Mouse (Mus musculus): ENCODE measurements around the gene Slc8b1. TPM values are rescaled to one million over a fixed set of nuclear protein-coding genes. Genes with fewer than 3 reads are reported as not detected.

Gene Slc8b1
- polyA plus RNA-seq, 1 experiment from 2014 or later: 12.1 TPM

DNA sequence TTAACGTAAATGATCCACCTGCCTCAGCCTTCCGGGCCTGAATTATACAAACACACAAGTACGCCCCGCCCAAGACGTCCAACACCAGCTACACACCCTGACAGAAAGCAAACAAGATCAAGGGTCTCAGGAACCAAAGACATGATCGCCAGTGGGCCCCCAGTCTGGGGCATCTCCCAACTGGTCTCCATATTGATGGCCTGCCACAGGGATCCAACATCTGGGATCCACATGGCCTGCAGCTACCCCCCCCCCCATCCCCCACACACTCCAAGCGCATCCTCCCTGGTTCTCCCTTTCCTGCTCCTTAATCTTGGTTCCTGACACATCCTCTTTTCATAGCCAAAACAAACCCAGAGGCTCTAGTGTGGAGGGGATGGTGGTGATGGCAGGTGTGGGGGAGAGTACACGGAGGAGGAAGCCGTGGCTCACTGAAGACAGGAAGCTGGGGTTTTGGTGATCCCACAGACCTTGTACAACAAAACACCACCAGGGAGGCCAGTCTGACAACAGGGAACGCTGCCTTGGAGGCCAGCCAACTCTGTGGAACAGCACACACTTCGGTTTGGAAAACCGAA lies 67.6 kb downstream of the Slc8b1 start:
- H3K4me1 ChIP-seq (ENCODE audit: insufficient read depth, low read depth, low read length): peaks cover 8% of the 10 kb centered on the region
- 0 out of 2 replicates have a peak overlapping the region, but pooled peaks have one; percentile 14 for H3K4me2 ChIP-seq (replicated peaks; ENCODE audit: low read depth, low read length)
- DNase-seq (ENCODE audit: low spot score) (peak; percentile 63), ATAC-seq (peak; percentile 46; the same call in 1 of the 2 replicates)
- no peaks in the 10 kb centered on the region for H3K9me3 ChIP-seq (ENCODE audit: low read length)
- WGBS: 26% methylated on average over 12 of the region's 12 CpGs
- H3K27ac ChIP-seq (ENCODE audit: low read length): 0 out of 2 replicates have a peak overlapping the region, but pooled peaks have one; percentile 32
- H3K36me3 ChIP-seq (ENCODE audit: insufficient read depth, low read length): no peaks in the 10 kb centered on the region
- no peak overlapping the region for H3K9ac ChIP-seq (replicated peaks; ENCODE audit: low read depth)
- TF ChIP-seq CTCF (IDR thresholded peaks at IDR 0.05) (no peak), EP300 (IDR thresholded peaks at IDR 0.05) (no peak)
- no peaks in the 10 kb centered on the region for H3K27me3 ChIP-seq (replicated peaks; ENCODE audit: insufficient read depth, low read length)
- no peak overlapping the region for H3K4me3 ChIP-seq (ENCODE audit: low read depth, low read length)

DNA sequence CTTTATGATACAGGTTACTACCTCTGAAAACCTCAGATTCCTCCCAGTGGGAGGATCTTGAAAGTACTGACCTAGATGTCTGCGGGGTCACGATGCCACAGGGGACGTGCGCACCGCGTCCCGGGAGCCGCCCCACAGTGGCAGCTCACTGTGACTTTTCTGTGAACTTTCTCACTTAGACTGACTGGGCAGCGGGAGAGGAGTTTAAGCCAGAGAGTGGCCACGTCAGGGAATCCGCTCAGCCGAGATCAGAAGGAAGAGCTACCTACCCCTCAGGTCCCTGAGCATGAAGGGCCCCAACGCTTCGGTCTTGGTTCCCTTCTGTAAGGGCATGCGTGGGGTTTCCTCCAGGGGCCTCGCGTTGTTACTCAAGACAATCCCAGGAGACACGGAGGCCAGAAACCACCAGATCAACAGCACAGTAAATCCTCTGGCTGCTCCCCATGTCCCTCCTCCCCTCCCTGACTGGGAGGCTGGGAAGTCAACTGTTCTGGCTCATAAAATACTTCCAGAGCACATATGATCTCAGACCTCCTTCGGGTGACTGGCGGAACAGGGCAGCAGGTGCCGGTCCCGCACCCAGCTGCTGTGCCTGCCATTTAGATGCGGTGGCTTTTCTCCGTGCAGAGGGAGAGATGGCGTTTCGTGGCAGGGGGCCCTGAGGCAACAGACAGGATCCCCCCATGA lies 68.4 kb downstream of the Slc8b1 start:
- TF ChIP-seq CTCF (IDR thresholded peaks at IDR 0.05) (no peak), EP300 (IDR thresholded peaks at IDR 0.05) (no peak)
- Histone ChIP-seq H3K9ac (replicated peaks; ENCODE audit: low read depth) (no peak overlapping the region), H3K4me2 (replicated peaks; ENCODE audit: low read depth, low read length) (0 out of 2 replicates have a peak overlapping the region, but pooled peaks have one; percentile 14), H3K4me1 (ENCODE audit: insufficient read depth, low read depth, low read length) (peaks cover 8% of the 10 kb centered on the region), H3K4me3 (ENCODE audit: low read depth, low read length) (no peak overlapping the region), H3K9me3 (ENCODE audit: low read length) (no peaks in the 10 kb centered on the region), H3K27me3 (replicated peaks; ENCODE audit: insufficient read depth, low read length) (no peaks in the 10 kb centered on the region), H3K27ac (ENCODE audit: low read length) (peak overlapping the region; percentile 32; the same call in 1 of the 2 replicates), H3K36me3 (ENCODE audit: insufficient read depth, low read length) (no peaks in the 10 kb centered on the region)
- 48% methylated on average over 26 of the region's 26 CpGs for WGBS
- ATAC-seq (peak; percentile 21), DNase-seq (ENCODE audit: low spot score) (peak; percentile 62)

DNA sequence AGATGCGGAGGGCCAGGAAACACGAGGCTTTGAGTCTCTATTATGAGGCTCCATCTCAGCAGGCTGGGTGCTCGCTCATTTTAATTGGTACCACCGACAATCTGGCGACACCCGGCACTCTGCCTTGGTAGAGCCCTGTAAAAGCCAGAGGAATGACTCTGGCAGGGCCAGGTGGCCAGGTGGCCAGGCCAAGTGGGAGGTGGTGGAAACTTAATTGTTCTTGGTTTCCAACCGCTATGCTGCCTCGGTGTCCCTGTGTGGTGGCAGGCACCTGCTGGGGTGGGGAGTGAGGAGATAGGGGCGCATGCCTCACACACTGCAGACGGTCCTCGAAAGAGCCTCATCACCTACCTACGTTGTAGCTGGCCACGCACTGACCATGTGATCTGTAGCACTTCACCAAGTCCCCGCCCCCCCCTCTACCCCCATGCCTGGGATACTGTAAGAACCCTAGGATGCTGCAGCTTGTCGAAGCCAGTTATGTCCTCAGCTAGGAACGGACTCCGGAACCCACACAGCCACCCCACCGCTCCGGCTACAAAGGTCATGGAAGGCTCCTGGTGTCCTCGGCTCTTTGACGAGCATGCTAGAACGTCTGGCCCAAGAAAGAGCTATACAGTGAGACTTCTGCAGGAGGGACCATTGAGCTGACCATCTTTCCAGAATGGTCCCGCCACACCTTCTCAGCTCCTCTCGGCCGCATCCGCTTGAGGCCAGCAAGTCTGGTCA lies 69.1 kb downstream of the Slc8b1 start:
- no peak for DNase-seq (ENCODE audit: low spot score)
- no peaks in the 10 kb centered on the region for H3K27me3 ChIP-seq (replicated peaks; ENCODE audit: insufficient read depth, low read length)
- H3K9me3 ChIP-seq (ENCODE audit: low read length): no peaks in the 10 kb centered on the region
- no peaks in the 10 kb centered on the region; the same call in 1 of the 2 replicates for H3K36me3 ChIP-seq (ENCODE audit: insufficient read depth, low read length)
- no peak overlapping the region for H3K9ac ChIP-seq (replicated peaks; ENCODE audit: low read depth)
- H3K27ac ChIP-seq (ENCODE audit: low read length): no peak overlapping the region
- H3K4me3 ChIP-seq (ENCODE audit: low read depth, low read length): no peak overlapping the region
- TF ChIP-seq CTCF (IDR thresholded peaks at IDR 0.05) (no peak), EP300 (IDR thresholded peaks at IDR 0.05) (no peak)
- WGBS: 93% methylated on average over 26 of the region's 26 CpGs
- H3K4me2 ChIP-seq (replicated peaks; ENCODE audit: low read depth, low read length): no peak overlapping the region
- ATAC-seq: no peak
- peaks cover 8% of the 10 kb centered on the region for H3K4me1 ChIP-seq (ENCODE audit: insufficient read depth, low read depth, low read length)

DNA sequence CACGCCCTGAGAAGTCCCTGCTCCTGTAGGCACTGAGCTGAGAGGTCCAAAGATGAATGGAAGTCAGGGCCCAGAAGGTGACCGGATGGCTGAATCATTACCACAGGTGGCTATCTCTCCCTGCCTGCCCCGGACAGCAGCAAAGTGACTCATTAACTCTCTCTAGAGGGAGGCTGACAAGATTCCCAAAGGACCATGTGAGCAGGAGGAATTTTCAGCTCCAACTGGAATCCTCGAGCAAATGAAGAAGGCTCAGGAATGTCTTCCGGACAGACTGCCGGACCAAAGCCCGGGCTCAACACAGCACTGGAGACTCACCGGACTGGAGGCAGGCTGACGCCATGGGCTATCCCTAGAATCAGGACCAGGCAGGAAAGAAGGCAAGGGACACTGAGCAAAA lies 71.0 kb downstream of the Slc8b1 start:
- no peaks in the 10 kb centered on the region for H3K9me3 ChIP-seq (ENCODE audit: low read length)
- H3K4me1 ChIP-seq (ENCODE audit: insufficient read depth, low read depth, low read length): peaks cover 9% of the 10 kb centered on the region
- H3K27me3 ChIP-seq (replicated peaks; ENCODE audit: insufficient read depth, low read length): no peaks in the 10 kb centered on the region
- H3K36me3 ChIP-seq (ENCODE audit: insufficient read depth, low read length): no peaks in the 10 kb centered on the region; the same call in 1 of the 2 replicates
- no peak overlapping the region for H3K4me3 ChIP-seq (ENCODE audit: low read depth, low read length)
- no peak overlapping the region for H3K9ac ChIP-seq (replicated peaks; ENCODE audit: low read depth)
- DNase-seq (ENCODE audit: low spot score) (no peak), ATAC-seq (no peak)
- TF ChIP-seq CTCF (IDR thresholded peaks at IDR 0.05): no peak
- no peak for TF ChIP-seq EP300 (IDR thresholded peaks at IDR 0.05)
- H3K4me2 ChIP-seq (replicated peaks; ENCODE audit: low read depth, low read length): no peak overlapping the region
- WGBS: 65% methylated on average over 9 of the region's 9 CpGs
- no peak overlapping the region for H3K27ac ChIP-seq (ENCODE audit: low read length)

DNA sequence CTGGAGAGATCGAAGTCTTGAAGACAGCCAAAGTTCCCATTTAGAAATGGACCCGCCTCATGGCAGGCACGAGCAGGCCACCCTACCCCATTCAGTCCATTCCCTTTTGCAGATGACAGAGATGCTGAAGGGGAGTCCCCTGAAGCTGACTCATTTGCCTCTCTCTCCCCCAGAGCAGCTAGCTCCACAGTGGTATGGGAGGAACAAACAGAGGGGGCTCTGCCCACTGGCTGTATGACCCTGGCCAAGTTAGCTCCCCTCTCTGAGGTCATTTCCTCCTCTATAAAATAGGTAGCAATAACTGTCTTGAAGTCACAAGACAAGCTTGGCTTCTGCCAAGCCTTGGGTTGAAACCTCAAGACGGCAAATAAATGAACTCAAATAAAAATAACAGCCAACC lies 72.5 kb downstream of the Slc8b1 start:
- no peak for ATAC-seq
- TF ChIP-seq EP300 (IDR thresholded peaks at IDR 0.05): no peak
- no peak for TF ChIP-seq CTCF (IDR thresholded peaks at IDR 0.05)
- Histone ChIP-seq H3K27ac (ENCODE audit: low read length) (no peak overlapping the region), H3K4me3 (ENCODE audit: low read depth, low read length) (no peak overlapping the region), H3K9me3 (ENCODE audit: low read length) (no peaks in the 10 kb centered on the region), H3K27me3 (replicated peaks; ENCODE audit: insufficient read depth, low read length) (no peaks in the 10 kb centered on the region), H3K4me2 (replicated peaks; ENCODE audit: low read depth, low read length) (no peak overlapping the region), H3K4me1 (ENCODE audit: insufficient read depth, low read depth, low read length) (peaks cover 19% of the 10 kb centered on the region), H3K36me3 (ENCODE audit: insufficient read depth, low read length) (no peaks in the 10 kb centered on the region; the same call in 1 of the 2 replicates), H3K9ac (replicated peaks; ENCODE audit: low read depth) (no peak overlapping the region)
- WGBS: 91% methylated on average over 4 of the region's 4 CpGs
- no peak for DNase-seq (ENCODE audit: low spot score)

Other genes starting within 250 kb of the Slc8b1 start
- not detected in 2 replicates for gene Lhx5, start 79.5 kb upstream of the Slc8b1 start, polyA plus RNA-seq (2015; fragmentation: Nextera tagmentation; extraction: Ambion mirVana)
- 1.7 and 1.8 TPM in 2 replicates for gene Sdsl, start 38.4 kb upstream of the Slc8b1 start, polyA plus RNA-seq (2015; fragmentation: Nextera tagmentation; extraction: Ambion mirVana)
- not detected in 2 replicates for gene Sds, start 34.6 kb upstream of the Slc8b1 start, polyA plus RNA-seq (2015; fragmentation: Nextera tagmentation; extraction: Ambion mirVana)
- gene Plbd2, start 7.5 kb upstream of the Slc8b1 start, polyA plus RNA-seq (2015; fragmentation: Nextera tagmentation; extraction: Ambion mirVana): 63.1 and 69.2 TPM in 2 replicates
- 17.5 and 19.7 TPM in 2 replicates for gene Tpcn1, start 77.5 kb downstream of the Slc8b1 start, polyA plus RNA-seq (2015; fragmentation: Nextera tagmentation; extraction: Ambion mirVana)
- 1.7 and 2.0 TPM in 2 replicates for gene Iqcd, start 77.8 kb downstream of the Slc8b1 start, polyA plus RNA-seq (2015; fragmentation: Nextera tagmentation; extraction: Ambion mirVana)
- gene Rita1, start 101.4 kb downstream of the Slc8b1 start, polyA plus RNA-seq (2015; fragmentation: Nextera tagmentation; extraction: Ambion mirVana): 9.9 and 10.0 TPM in 2 replicates
- gene Ddx54, start 101.6 kb downstream of the Slc8b1 start, polyA plus RNA-seq (2015; fragmentation: Nextera tagmentation; extraction: Ambion mirVana): 24.9 and 25.4 TPM in 2 replicates
- 1.3 and 2.0 TPM in 2 replicates for gene Cfap73, start 123.1 kb downstream of the Slc8b1 start, polyA plus RNA-seq (2015; fragmentation: Nextera tagmentation; extraction: Ambion mirVana)
- gene Rasal1, start 137.6 kb downstream of the Slc8b1 start, polyA plus RNA-seq (2015; fragmentation: Nextera tagmentation; extraction: Ambion mirVana): not detected in 2 replicates
- gene Dtx1, start 200.8 kb downstream of the Slc8b1 start, polyA plus RNA-seq (2015; fragmentation: Nextera tagmentation; extraction: Ambion mirVana): 0.48 and 0.70 TPM in 2 replicates
- gene Oas2, start 238.7 kb downstream of the Slc8b1 start, polyA plus RNA-seq (2015; fragmentation: Nextera tagmentation; extraction: Ambion mirVana): 0.21 and 0.31 TPM in 2 replicates